Mouse (Mus musculus): ENCODE measurements around the gene Aldh1b1. TPM values are rescaled to one million over a fixed set of nuclear protein-coding genes. Genes with fewer than 3 reads are reported as not detected.
A peak's percentile ranks its signal among the peaks of the same experiment; 100 is the strongest.

Gene Aldh1b1
- total RNA-seq, 2 experiments from 2014 or later = 1.6 to 2.4 TPM

- DNase-seq (ENCODE audit: low spot score in 2 of 2) = peak in 1 of 2 experiments; percentile 57
These were observed 27.2 kb upstream of the Aldh1b1 start for GRCm38 (mm10) chr4:45771619-45772018.

- DNase-seq (ENCODE audit: low spot score in 2 of 2) = no peak
These were observed 15.2 kb upstream of the Aldh1b1 start for GRCm38 (mm10) chr4:45783671-45784070.

GRCm38 (mm10) chr4:45785959-45786358 is 12.9 kb upstream of the Aldh1b1 start:
- no peak for DNase-seq (ENCODE audit: low spot score in 2 of 2)

- no peak for DNase-seq (ENCODE audit: low spot score in 2 of 2)
These were observed 12.1 kb upstream of the Aldh1b1 start for GRCm38 (mm10) chr4:45786674-45787073.

GRCm38 (mm10) chr4:45788446-45789081 is 10.3 kb upstream of the Aldh1b1 start:
- no peak for DNase-seq (ENCODE audit: low spot score in 2 of 2)

GRCm38 (mm10) chr4:45789263-45789958 is 9.4 kb upstream of the Aldh1b1 start:
- no peak for DNase-seq (ENCODE audit: low spot score in 2 of 2)

GRCm38 (mm10) chr4:45790018-45790417 is 8.8 kb upstream of the Aldh1b1 start:
- no peak for DNase-seq (ENCODE audit: low spot score in 2 of 2)

- no peak for DNase-seq (ENCODE audit: low spot score in 2 of 2)
These were observed 3.5 kb upstream of the Aldh1b1 start for GRCm38 (mm10) chr4:45795191-45795811.

GRCm38 (mm10) chr4:45796760-45797159 is 2.1 kb upstream of the Aldh1b1 start:
- no peak for DNase-seq (ENCODE audit: low spot score in 2 of 2)

- DNase-seq (ENCODE audit: low spot score in 2 of 2) = no peak
These were observed 1.2 kb downstream of the Aldh1b1 start for GRCm38 (mm10) chr4:45799956-45800537.

GRCm38 (mm10) chr4:45802900-45803299 is 4.1 kb downstream of the Aldh1b1 start:
- DNase-seq (ENCODE audit: low spot score in 2 of 2) = no peak

GRCm38 (mm10) chr4:45808034-45808433 is 9.2 kb downstream of the Aldh1b1 start:
- DNase-seq (ENCODE audit: low spot score in 2 of 2) = no peak

- no peak for DNase-seq (ENCODE audit: low spot score in 2 of 2)
These were observed 12.4 kb downstream of the Aldh1b1 start for GRCm38 (mm10) chr4:45811250-45811649.

GRCm38 (mm10) chr4:45815542-45815941 is 16.7 kb downstream of the Aldh1b1 start:
- DNase-seq (ENCODE audit: low spot score in 2 of 2) = peak in 1 of 2 experiments; percentile 29

GRCm38 (mm10) chr4:45818814-45819207 is 20.0 kb downstream of the Aldh1b1 start:
- no peak for DNase-seq (ENCODE audit: low spot score in 2 of 2)

- no peak for DNase-seq (ENCODE audit: low spot score in 2 of 2)
These were observed 20.5 kb downstream of the Aldh1b1 start for GRCm38 (mm10) chr4:45819208-45819931.

- DNase-seq (ENCODE audit: low spot score in 2 of 2) = peak; percentile 52 to 62
These were observed 21.4 kb downstream of the Aldh1b1 start for GRCm38 (mm10) chr4:45820074-45820830.

- no peak for DNase-seq (ENCODE audit: low spot score in 2 of 2)
These were observed 23.2 kb downstream of the Aldh1b1 start for GRCm38 (mm10) chr4:45821995-45822394.

GRCm38 (mm10) chr4:45822781-45823575 is 24.2 kb downstream of the Aldh1b1 start:
- no peak for DNase-seq (ENCODE audit: low spot score in 2 of 2)
